Mouse (Mus musculus) olfactory bulb, adult 2 months (tissue): ENCODE data around the gene Tlcd2.

ENCODE experiments used
- CTCF ChIP-seq: fragments of 200-500 bp; IDR thresholded peaks from 2 replicates; pipeline ENCODE4 v1.5.1; 2012; ENCODE audit warnings: low read depth, mild to moderate bottlenecking, low read length, moderate library complexity; ENCODE audit not compliant: insufficient read depth
- POLR2A ChIP-seq: fragments of 200-500 bp; IDR thresholded peaks from 2 replicates; pipeline ENCODE4 v1.6.1; 2012; ENCODE audit warnings: mild to moderate bottlenecking, low read depth, low read length, moderate library complexity; ENCODE audit not compliant: insufficient read depth

DNA sequence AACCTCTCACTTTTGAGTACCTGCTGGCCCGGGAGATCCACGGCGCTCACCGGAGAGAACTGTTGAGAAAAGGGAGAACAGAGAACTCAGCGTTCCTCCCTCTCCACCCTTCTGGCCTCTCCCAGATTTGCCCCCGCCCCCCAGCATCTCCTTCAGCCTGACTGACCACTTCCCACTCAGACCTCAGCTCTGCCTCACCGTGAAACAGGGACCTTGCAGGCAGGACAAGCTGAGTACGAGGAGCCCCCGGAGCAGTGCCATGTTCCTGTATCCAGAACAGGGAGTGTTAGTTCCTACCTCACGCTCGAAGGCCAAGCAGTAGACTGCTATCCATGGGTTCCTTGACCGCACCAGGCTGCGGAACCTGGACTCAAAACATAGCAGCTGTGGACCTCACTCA lies 23.3 kb upstream of the Tlcd2 start:
- no peak for TF ChIP-seq CTCF
- TF ChIP-seq POLR2A: no peak
